Mouse (Mus musculus) CH12.LX (cell line): ENCODE measurements at regions not wholly inside any gene's neighbourhood (a gene's known extent, or its start where the extent isn't known, plus 50 kb on each side); places are given as distances from the start of the nearest gene placed in this dataset.

Experiments
- DNase-seq: peaks from one replicate; pipeline ENCODE4 v3.0.0-alpha.2; 2013; ENCODE audit errors: extremely low read depth
- H3K27ac ChIP-seq: 2 replicates; pipeline ENCODE4 v1.5.1; 2012; ENCODE audit warnings: low read depth, mild to moderate bottlenecking, control low read depth, moderate library complexity; ENCODE audit not compliant: insufficient read depth
- H3K27me3 ChIP-seq: replicated peaks from 2 replicates; pipeline ENCODE3; 2012; ENCODE audit warnings: inconsistent platforms
- H3K36me3 ChIP-seq, 2 experiments: replicated peaks in 1 of 2; 2 replicates each; pipeline versions ENCODE3 to v1.6.1; 2012; ENCODE audit warnings: inconsistent platforms in 1 of 2, low read length in 1 of 2, mild to moderate bottlenecking in 1 of 2, mixed read lengths in 1 of 2, moderate library complexity in 1 of 2; ENCODE audit not compliant: control insufficient read depth in 1 of 2, insufficient read depth in 1 of 2
- H3K4me1 ChIP-seq, 2 experiments: 2 replicates each; pipeline ENCODE4 v1.6.1; 2012; ENCODE audit warnings: inconsistent platforms in 1 of 2, moderate library complexity in 1 of 2; ENCODE audit not compliant: insufficient read depth in 2 of 2, control insufficient read depth in 1 of 2
- H3K4me2 ChIP-seq: 2 replicates; pipeline ENCODE4 v1.6.1; 2012; ENCODE audit warnings: low read depth, mild to moderate bottlenecking, control low read depth; ENCODE audit not compliant: poor library complexity, insufficient read depth, severe bottlenecking
- H3K4me3 ChIP-seq, 3 experiments: fragments of 150-350 bp in 1 of 3; sonication (generic) in 1 of 3; replicated peaks in 1 of 3; 2 replicates each; pipeline versions ENCODE3 to v1.5.1; 2011 to 2012; ENCODE audit warnings: low read depth in 2 of 3, low read length in 2 of 3, mild to moderate bottlenecking in 2 of 3, moderate library complexity in 2 of 3, control low read depth in 1 of 3, improper control_type of control experiment in 1 of 3, inconsistent platforms in 1 of 3, mixed read lengths in 1 of 3; ENCODE audit not compliant: poor library complexity in 1 of 3
- H3K79me2 ChIP-seq: replicated peaks from 2 replicates; pipeline ENCODE4 v1.6.1; 2012; ENCODE audit warnings: mild to moderate bottlenecking, moderate library complexity; ENCODE audit not compliant: control insufficient read depth, poor library complexity, insufficient read depth, severe bottlenecking; ENCODE audit errors: extremely low read depth
- H3K9ac ChIP-seq: 2 replicates; pipeline ENCODE4 v1.6.1; 2012; ENCODE audit warnings: low read depth, mild to moderate bottlenecking, control low read depth, moderate library complexity; ENCODE audit not compliant: insufficient read depth
- H3K9me3 ChIP-seq: replicated peaks from 2 replicates; pipeline ENCODE3; 2012; ENCODE audit warnings: low read length, inconsistent platforms, mixed read lengths
- BHLHE40 ChIP-seq: IDR thresholded peaks from 2 replicates; pipeline ENCODE4 v1.6.1; 2011; ENCODE audit warnings: mild to moderate bottlenecking, low read depth, low read length, improper control_type of control experiment
- CHD1 ChIP-seq: IDR thresholded peaks from 2 replicates; pipeline ENCODE4 v1.6.1; 2012; ENCODE audit warnings: low read depth, low read length, improper control_type of control experiment, inconsistent platforms
- CTCF ChIP-seq, 2 experiments: IDR thresholded peaks in 1 of 2; conservative IDR thresholded peaks in 1 of 2; 2 replicates each; pipeline ENCODE4 v1.5.1; 2011 to 2012; ENCODE audit warnings: low read depth in 2 of 2, low read length in 2 of 2, improper control_type of control experiment in 1 of 2, inconsistent platforms in 1 of 2, mild to moderate bottlenecking in 1 of 2, moderate library complexity in 1 of 2
- ETS1 ChIP-seq: conservative IDR thresholded peaks from 2 replicates; pipeline ENCODE4 v1.6.1; 2012; ENCODE audit warnings: low read depth, mild to moderate bottlenecking, inconsistent platforms, low read length, improper control_type of control experiment, moderate library complexity
- GABPA ChIP-seq: IDR thresholded peaks from 2 replicates; pipeline ENCODE4 v1.6.1; 2012; ENCODE audit warnings: low read depth, low read length, improper control_type of control experiment, inconsistent platforms; ENCODE audit not compliant: insufficient replicate concordance
- IRF4 ChIP-seq: IDR thresholded peaks from 2 replicates; pipeline ENCODE4 v1.6.1; 2014; ENCODE audit warnings: low read depth, mild to moderate bottlenecking, inconsistent platforms, low read length, improper control_type of control experiment
- JUN ChIP-seq: IDR thresholded peaks from 2 replicates; pipeline ENCODE4 v1.6.1; 2011; ENCODE audit warnings: low read depth, mild to moderate bottlenecking, low read length, improper control_type of control experiment, moderate library complexity; ENCODE audit not compliant: insufficient read depth
- MAFK ChIP-seq: IDR thresholded peaks from 2 replicates; pipeline ENCODE4 v1.6.1; 2011; ENCODE audit warnings: low read length, improper control_type of control experiment; ENCODE audit not compliant: insufficient replicate concordance
- MAX ChIP-seq: IDR thresholded peaks from 2 replicates; pipeline ENCODE4 v1.6.1; 2011; ENCODE audit warnings: low read length, improper control_type of control experiment
- MAZ ChIP-seq: IDR thresholded peaks from 2 replicates; pipeline ENCODE4 v1.6.1; 2012; ENCODE audit warnings: low read depth, mild to moderate bottlenecking, inconsistent platforms, low read length, improper control_type of control experiment, moderate library complexity
- MXI1 ChIP-seq: IDR thresholded peaks from 2 replicates; pipeline ENCODE4 v1.6.1; 2011; ENCODE audit warnings: mild to moderate bottlenecking, low read depth, low read length, improper control_type of control experiment
- NELFE ChIP-seq: IDR thresholded peaks from 2 replicates; pipeline ENCODE4 v1.6.1; 2011; ENCODE audit warnings: low read depth, low read length, improper control_type of control experiment
- PAX5 ChIP-seq: IDR thresholded peaks from 2 replicates; pipeline ENCODE4 v1.6.1; 2012; ENCODE audit warnings: low read length, inconsistent platforms, mixed read lengths
- POLR2A ChIP-seq: IDR thresholded peaks from 2 replicates; pipeline ENCODE4 v1.6.1; 2011; ENCODE audit warnings: low read depth, mild to moderate bottlenecking, improper control_type of control experiment, low read length
- POLR2AphosphoS2 ChIP-seq: IDR thresholded peaks from 2 replicates; pipeline ENCODE4 v1.6.1; 2011; ENCODE audit warnings: low read depth, low read length, improper control_type of control experiment
- SIN3A ChIP-seq: IDR thresholded peaks from 2 replicates; pipeline ENCODE4 v1.6.1; 2012; ENCODE audit warnings: low read length, improper control_type of control experiment, inconsistent platforms
- SMC3 ChIP-seq: IDR thresholded peaks from 2 replicates; pipeline ENCODE4 v1.6.1; 2011; ENCODE audit warnings: low read depth, low read length, improper control_type of control experiment
- USF1 ChIP-seq: IDR thresholded peaks from 2 replicates; pipeline ENCODE4 v1.6.1; 2014; ENCODE audit warnings: low read depth, mild to moderate bottlenecking, inconsistent platforms, low read length, improper control_type of control experiment
- ZKSCAN1 ChIP-seq: IDR thresholded peaks from 2 replicates; pipeline ENCODE4 v1.6.1; 2012; ENCODE audit warnings: low read depth, inconsistent platforms, low read length, improper control_type of control experiment, borderline replicate concordance
- ZMIZ1 ChIP-seq: IDR thresholded peaks from 2 replicates; pipeline ENCODE4 v1.6.1; 2012; ENCODE audit warnings: low read depth, mild to moderate bottlenecking, inconsistent platforms, low read length, improper control_type of control experiment
- dilution Hi-C: fragments of 300-500 bp; cut with MboI; formaldehyde crosslinking; loops from 2 replicates; pipeline ENCODE4 v1.14.3; 2020; ENCODE audit warnings: low sequenced_read_pairs; ENCODE audit not compliant: extremely low pct_unique_long_range_greater_than_20kb, extremely low pct_ligation_motif_present
- in situ Hi-C: fragments of 300-500 bp; cut with MboI; formaldehyde crosslinking; loops from 3 replicates; pipeline ENCODE4 v1.14.3; 2019; ENCODE audit warnings: low sequenced_read_pairs, low pct_ligation_motif_present, low pct_unique_long_range_greater_than_20kb, mixed read lengths

DNA sequence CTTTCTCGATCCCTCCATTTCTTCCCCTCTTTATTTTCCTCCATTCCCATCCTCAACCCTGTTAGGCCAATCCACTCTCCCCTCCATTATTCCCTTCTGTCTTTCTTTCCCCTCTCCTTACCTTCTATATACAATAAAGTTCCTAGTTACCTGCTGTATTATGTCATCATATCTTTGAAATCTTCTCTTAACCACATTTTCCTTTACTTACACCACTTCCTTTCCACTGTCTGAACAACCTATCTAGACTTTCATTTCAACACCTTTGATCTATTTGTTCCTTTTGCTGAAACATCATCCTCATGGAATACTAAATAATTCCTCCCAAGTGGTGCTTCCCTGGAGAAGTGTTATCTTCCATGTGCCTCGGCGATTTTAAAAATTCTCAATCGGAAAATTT is 237.8 kb downstream of the Chm start:
- no peak overlapping the region for H3K9ac ChIP-seq
- H3K4me3 ChIP-seq: no peak overlapping the region
- in situ Hi-C loops (no loop called here), dilution Hi-C loops (no loop called here)
- no peaks in the 10 kb centered on the region for H3K36me3 ChIP-seq
- H3K9me3 ChIP-seq: no peaks in the 10 kb centered on the region
- TF ChIP-seq GABPA (no peak), SIN3A (no peak), POLR2A (no peak), CTCF (conservative IDR thresholded peaks at IDR 0.05 in 1 of 2, IDR thresholded peaks at IDR 0.05 in 1 of 2; ENCODE audit: low read depth in 2 of 2, low read length in 2 of 2) (no peak), USF1 (no peak), MAFK (no peak), ZKSCAN1 (no peak), MAX (no peak), MXI1 (no peak), BHLHE40 (no peak), ETS1 (no peak), IRF4 (no peak), NELFE (no peak)
- H3K27ac ChIP-seq: no peak overlapping the region
- no peak overlapping the region for H3K4me2 ChIP-seq
- no peaks in the 10 kb centered on the region for H3K27me3 ChIP-seq
- H3K79me2 ChIP-seq: no peaks in the 10 kb centered on the region
- DNase-seq: no peak
- no peaks in the 10 kb centered on the region for H3K4me1 ChIP-seq

DNA sequence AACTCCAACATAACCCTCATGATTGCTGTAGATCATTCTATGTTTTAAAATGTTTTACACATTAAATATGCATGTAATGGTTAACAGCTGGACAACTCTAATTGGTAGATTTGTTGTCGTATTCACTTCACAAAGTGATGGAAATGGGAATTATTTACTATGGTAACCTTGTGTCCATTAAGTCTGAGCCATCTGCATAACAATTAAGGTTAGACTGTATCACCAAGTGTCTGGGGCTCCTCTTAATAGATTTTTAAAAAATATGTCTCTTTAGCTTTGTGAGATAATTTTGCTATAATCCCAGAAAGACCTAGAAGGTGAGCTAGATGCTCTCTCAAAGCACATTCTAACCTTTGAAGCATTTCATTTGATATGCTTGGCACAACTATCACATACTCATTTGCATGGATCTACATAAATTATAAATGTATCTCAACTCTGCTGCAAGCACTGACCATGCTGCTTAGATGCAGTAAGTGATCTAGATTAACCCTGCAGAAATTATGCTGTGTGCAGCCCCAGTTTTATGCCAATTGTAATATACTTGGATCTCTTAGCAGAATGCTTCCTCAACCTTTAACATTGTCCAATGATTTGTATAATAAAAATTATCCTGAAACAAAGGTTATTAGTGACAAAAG is 227.2 kb upstream of the Pof1b start:
- H3K9ac ChIP-seq: no peak overlapping the region
- dilution Hi-C loops: no loop called here
- no peaks in the 10 kb centered on the region for H3K27me3 ChIP-seq
- no peak for DNase-seq
- H3K4me2 ChIP-seq: no peak overlapping the region
- no peaks in the 10 kb centered on the region for H3K9me3 ChIP-seq
- H3K4me1 ChIP-seq: no peaks in the 10 kb centered on the region
- TF ChIP-seq ETS1 (no peak), IRF4 (no peak), MAZ (no peak), POLR2AphosphoS2 (no peak), PAX5 (no peak), USF1 (no peak), SMC3 (no peak), SIN3A (no peak), BHLHE40 (no peak), CHD1 (no peak), JUN (no peak), NELFE (no peak), ZMIZ1 (no peak)
- H3K79me2 ChIP-seq: no peaks in the 10 kb centered on the region
- in situ Hi-C loops: no loop called here
- no peak overlapping the region for H3K27ac ChIP-seq
- no peaks in the 10 kb centered on the region for H3K36me3 ChIP-seq
- no peak overlapping the region for H3K4me3 ChIP-seq
